Mouse (Mus musculus): Measurements from ENCODE around the gene Psd. TPM values are rescaled to one million over a fixed set of nuclear protein-coding genes. Genes with fewer than 3 reads are reported as not detected.

Gene Psd
- total RNA-seq, 2 experiments from 2014 or later: 1.7 to 2.1 TPM

DNA sequence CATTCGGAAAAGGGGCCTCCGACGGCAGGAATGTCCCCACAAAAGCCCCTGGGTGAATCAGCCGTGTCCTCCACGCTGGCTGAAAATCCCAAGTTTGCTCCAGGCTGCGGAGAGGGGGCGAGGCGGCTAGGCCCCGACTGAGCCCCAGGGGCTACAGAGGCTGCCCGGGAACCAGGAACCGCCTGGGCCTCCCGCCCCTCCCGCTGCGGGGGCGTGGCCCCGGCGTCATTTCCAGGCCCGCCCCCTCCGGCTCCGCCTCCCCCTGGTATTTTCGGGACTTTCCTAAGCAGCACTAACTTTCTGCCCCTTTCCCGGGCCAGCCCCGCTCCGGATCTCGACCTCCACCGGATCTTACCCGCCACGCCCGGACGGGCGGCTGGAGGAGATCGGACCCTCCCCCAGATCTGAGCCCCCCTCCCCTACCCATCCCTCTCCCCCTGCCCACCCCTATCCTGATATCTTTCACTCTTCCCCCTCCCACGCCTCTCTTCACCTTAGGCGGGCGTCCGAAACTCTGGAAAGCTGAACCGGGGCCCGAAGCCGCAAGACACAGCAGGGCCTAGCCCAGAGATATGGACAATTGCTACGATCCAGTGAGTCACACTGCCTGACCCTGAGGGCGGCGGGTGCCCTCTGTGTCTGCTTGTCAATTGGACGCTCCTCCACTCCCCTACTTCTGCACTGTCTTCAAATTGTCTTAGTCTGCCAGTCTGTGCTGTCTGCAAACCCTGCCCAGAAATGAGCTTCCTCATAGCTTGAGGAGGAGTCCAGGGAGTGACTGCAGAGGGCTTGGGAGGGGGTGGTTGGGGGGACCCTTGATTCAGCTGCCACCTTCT lies 21.3 kb downstream of the Psd start:
- peak; percentile 92 for DNase-seq

GRCm38 (mm10) chr19:46304908-46305333 lies 22.0 kb downstream of the Psd start:
- DNase-seq: no peak

- DNase-seq: peak; percentile 96
These were observed 22.6 kb downstream of the Psd start, which contains the start of gene Nfkb2 for GRCm38 (mm10) chr19:46304216-46304841. TSS of gene Nfkb2 (plus strand) at chr19:46304320.

GRCm38 (mm10) chr19:46303251-46304215 lies 23.4 kb downstream of the Psd start:
- peak; percentile 11 for DNase-seq

- no peak for DNase-seq
These were observed 24.4 kb downstream of the Psd start for GRCm38 (mm10) chr19:46302551-46302950.

- DNase-seq: no peak
These were observed 26.5 kb downstream of the Psd start for GRCm38 (mm10) chr19:46300294-46301045.

- DNase-seq: no peak
These were observed 30.0 kb downstream of the Psd start for GRCm38 (mm10) chr19:46296938-46297337.

- DNase-seq: no peak
These were observed 36.3 kb downstream of the Psd start for GRCm38 (mm10) chr19:46290535-46291105.

GRCm38 (mm10) chr19:46287566-46287965 lies 39.4 kb downstream of the Psd start:
- DNase-seq: no peak

DNA sequence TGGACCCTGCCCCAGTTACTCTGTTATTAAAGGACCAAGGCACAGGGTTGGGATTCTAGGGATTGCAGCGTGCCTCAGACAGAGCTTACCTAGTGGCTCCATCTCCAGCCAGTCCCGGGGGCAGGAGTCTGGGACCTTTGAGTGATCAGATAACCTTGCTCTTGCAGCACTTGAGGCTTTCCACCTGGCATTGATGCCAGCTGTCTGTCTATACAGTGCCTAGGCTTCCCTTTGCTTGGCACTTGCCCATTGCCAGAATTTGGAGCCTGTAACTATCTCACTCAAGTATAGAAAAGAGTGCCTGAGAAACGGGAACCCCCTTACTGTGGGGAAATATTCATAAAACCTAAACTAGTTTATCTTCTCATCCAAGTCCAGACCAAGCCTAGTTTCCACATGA lies 40.0 kb downstream of the Psd start:
- DNase-seq: no peak

- DNase-seq: no peak
These were observed 40.9 kb downstream of the Psd start for GRCm38 (mm10) chr19:46286047-46286446.

GRCm38 (mm10) chr19:46285631-46286030 lies 41.3 kb downstream of the Psd start:
- no peak for DNase-seq

DNA sequence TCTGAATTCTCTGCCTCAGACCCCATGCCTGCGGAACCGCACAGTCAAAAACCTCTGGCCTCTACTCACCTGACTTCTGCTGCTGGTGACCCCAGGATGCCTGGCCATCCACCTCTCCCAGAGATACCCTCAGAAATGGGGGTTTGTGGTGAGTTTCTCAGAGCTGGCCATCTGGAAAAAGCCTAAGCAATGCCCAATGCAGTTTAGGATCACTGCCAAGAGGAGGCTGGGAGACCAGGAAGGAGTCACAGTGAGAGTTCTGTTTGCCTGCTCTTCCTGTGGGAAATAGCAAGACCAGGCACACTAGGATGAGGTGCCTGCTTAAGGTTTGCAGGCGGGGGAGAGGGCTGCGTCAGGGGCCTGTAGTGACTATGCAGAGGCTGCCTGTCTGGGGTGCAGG lies 42.3 kb downstream of the Psd start:
- DNase-seq: no peak

- DNase-seq: no peak
These were observed 44.7 kb downstream of the Psd start for GRCm38 (mm10) chr19:46282081-46282849.

GRCm38 (mm10) chr19:46275307-46275706 lies 51.6 kb downstream of the Psd start:
- no peak for DNase-seq

DNA sequence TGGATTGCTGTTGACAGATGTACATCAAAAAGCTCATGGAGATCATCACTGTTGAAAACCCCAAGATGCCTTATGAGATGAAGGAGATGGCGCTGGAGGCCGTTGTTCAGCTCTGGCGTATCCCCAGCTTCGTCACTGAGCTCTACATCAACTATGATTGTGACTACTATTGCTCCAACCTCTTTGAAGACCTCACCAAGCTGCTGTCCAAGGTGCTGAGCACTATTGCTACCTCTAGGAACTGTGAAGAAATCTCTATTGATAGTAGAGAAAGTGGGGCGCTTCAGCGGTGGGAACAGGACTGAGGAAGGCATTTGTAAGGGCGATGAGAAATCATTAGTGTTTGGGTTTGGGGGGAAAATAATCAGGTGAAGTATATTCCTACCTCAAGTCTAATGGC lies 62.2 kb downstream of the Psd start:
- no peak for DNase-seq

All from heart, postnatal 4 days (tissue).